Mouse (Mus musculus) neural tube, embryonic 14.5 days (tissue): Measurements from ENCODE around the gene Gm38431. TPM values are rescaled to one million over a fixed set of nuclear protein-coding genes. Genes with fewer than 3 reads are reported as not detected.

Experiments
- ATAC-seq: fragments of 200-750 bp; cut with Nextera tagmentation; 2 replicates; pipeline ENCODE4 v1.8.0; 2017; ENCODE audit warnings: low read depth, mild to moderate bottlenecking, moderate TSS enrichment, moderate library complexity
- H3K27ac ChIP-seq: fragments of 300-500 bp; sonication (generic); 2 replicates; pipeline ENCODE4 v1.5.1; 2014; ENCODE audit warnings: low read depth, mild to moderate bottlenecking, control low read depth, low read length, moderate library complexity, mixed read lengths
- H3K27me3 ChIP-seq: fragments of 300-500 bp; sonication (generic); 2 replicates; pipeline ENCODE4 v1.6.1; 2014; ENCODE audit warnings: low read length; ENCODE audit not compliant: control insufficient read depth, insufficient read depth
- H3K36me3 ChIP-seq: fragments of 300-500 bp; sonication (generic); 2 replicates; pipeline ENCODE4 v1.6.1; 2014; ENCODE audit warnings: low read length, mixed read lengths; ENCODE audit not compliant: control insufficient read depth, insufficient read depth
- H3K4me1 ChIP-seq: fragments of 300-500 bp; sonication (generic); 2 replicates; pipeline ENCODE4 v1.6.1; 2014; ENCODE audit warnings: low read length; ENCODE audit not compliant: control insufficient read depth, insufficient read depth
- H3K4me2 ChIP-seq: fragments of 300-500 bp; sonication (generic); 2 replicates; pipeline ENCODE4 v1.6.1; 2014; ENCODE audit warnings: mild to moderate bottlenecking, low read depth, low read length, control low read depth
- H3K4me3 ChIP-seq: fragments of 300-500 bp; sonication (generic); 2 replicates; pipeline ENCODE4 v1.5.1; 2014; ENCODE audit warnings: low read depth, low read length, control low read depth, mixed read lengths
- H3K9ac ChIP-seq: fragments of 300-500 bp; sonication (generic); replicated peaks from 2 replicates; pipeline ENCODE4 v1.6.1; 2014; ENCODE audit warnings: low read depth, mild to moderate bottlenecking, control low read depth, low read length, mixed read lengths
- H3K9me3 ChIP-seq: fragments of 300-500 bp; sonication (generic); 2 replicates; pipeline ENCODE4 v1.6.1; 2016; ENCODE audit warnings: low read length; ENCODE audit not compliant: control insufficient read depth
- WGBS: fragments of 180-500 bp; shearing (Covaris S2); extraction: QIAGEN DNeasy Blood & Tissue Kit; methylation state at CpG from one replicate; pipeline ENCODE4 v1.1.7; 2014; 5-methylcytosine and 5-hydroxymethylcytosine counted together
- polyA plus RNA-seq: library from polyadenylated mRNA; unstranded; fragments of >200 nt; fragmentation: Nextera tagmentation; extraction: Ambion mirVana; gene quantifications from 2 replicates; pipeline ENCODE4 v1.2.1, GENCODE M21; 2014

Gm38431 gene
- polyA plus RNA-seq, 1 experiment from 2014 or later, result 0.88 TPM

DNA sequence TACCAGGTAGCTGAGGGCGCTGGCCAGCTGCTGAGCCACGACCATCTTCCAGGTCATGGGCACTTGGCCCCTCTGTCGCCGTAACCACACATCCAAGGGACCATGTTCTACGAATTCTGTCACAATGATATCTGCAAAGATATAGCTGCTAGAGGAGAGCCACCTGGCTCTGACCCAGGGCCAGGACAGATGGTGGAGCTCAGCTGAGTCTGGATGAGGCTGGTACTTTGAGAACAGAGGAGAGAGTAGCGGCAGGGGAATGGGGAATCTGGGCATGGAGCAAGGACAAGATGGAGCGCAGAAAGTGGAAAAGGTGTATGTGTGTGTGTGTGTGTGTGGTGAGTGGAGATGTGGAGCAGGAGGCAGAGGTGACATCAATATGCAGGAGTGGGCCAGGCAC, 22.4 kb upstream of the Gm38431 start:
- no peak overlapping the region for H3K4me2 ChIP-seq
- no peak overlapping the region for H3K27ac ChIP-seq
- H3K27me3 ChIP-seq, result no peaks in the 10 kb centered on the region
- no peak overlapping the region for H3K4me3 ChIP-seq
- H3K9me3 ChIP-seq, result no peaks in the 10 kb centered on the region
- ATAC-seq, result no peak
- H3K4me1 ChIP-seq, result no peaks in the 10 kb centered on the region
- H3K9ac ChIP-seq, result no peak overlapping the region
- WGBS, result 92% methylated on average over 7 of the region's 7 CpGs
- H3K36me3 ChIP-seq, result 0 out of 2 replicates have a peak, but pooled peaks cover 3% of the 10 kb centered on the region

DNA sequence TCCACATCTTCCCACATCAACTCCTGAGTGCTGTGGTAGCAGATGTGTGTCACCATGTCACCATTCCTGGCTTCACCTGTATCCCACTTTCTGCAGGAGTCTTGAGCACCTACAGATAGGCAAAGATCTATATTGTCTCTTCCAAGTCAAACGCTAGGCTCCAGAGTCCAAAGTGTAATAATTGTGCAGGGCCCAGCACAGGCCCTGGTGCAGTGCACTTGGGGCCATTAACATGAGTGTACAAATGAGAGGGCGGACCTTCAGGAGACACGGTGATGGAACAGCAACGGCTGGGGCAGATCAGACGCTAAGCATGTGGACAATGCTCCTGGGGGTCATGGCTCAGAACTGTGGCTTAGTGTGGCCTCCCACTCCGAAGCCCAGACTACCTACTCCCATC, 22.0 kb upstream of the Gm38431 start:
- WGBS, result 91% methylated on average over 6 of the region's 6 CpGs
- H3K4me3 ChIP-seq, result no peak overlapping the region
- no peak overlapping the region for H3K9ac ChIP-seq
- H3K27me3 ChIP-seq, result no peaks in the 10 kb centered on the region
- H3K9me3 ChIP-seq, result no peaks in the 10 kb centered on the region
- no peak for ATAC-seq
- 0 out of 2 replicates have a peak, but pooled peaks cover 3% of the 10 kb centered on the region for H3K36me3 ChIP-seq
- H3K4me1 ChIP-seq, result no peaks in the 10 kb centered on the region
- H3K27ac ChIP-seq, result no peak overlapping the region
- no peak overlapping the region for H3K4me2 ChIP-seq

DNA sequence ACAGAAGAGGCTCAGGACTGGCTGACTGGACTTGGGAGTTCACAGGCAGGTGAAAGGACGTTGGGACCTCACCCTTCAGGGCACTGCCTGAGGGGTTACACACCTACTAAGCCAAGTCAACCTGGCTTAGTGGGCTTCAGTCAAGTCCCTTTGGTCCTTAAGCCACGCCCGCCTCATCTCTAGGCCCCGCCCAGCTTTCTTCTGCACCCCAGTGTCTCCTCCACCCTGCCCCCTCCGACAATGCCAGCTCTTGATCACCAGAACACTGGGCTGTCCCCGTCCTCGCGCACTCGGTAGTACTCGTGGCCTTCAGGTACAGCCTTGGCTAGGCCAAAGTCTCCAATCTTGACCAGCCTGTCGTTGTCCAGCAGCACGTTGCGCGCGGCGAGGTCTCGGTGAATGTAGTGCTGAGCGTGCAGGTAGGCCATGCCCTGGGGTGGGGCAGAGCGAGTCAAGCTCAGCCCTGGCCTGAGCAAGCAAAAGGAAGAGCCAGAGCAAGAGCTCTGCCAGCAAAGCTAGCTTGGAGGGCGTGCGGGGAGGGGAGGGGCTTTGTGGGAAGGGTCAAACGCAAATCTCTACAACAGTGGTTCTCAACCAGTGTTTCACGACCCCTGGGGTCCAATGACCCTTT, 15.9 kb upstream of the Gm38431 start:
- 38% methylated on average over 23 of the region's 23 CpGs for WGBS
- Histone ChIP-seq H3K9ac (no peak overlapping the region), H3K9me3 (no peaks in the 10 kb centered on the region)

DNA sequence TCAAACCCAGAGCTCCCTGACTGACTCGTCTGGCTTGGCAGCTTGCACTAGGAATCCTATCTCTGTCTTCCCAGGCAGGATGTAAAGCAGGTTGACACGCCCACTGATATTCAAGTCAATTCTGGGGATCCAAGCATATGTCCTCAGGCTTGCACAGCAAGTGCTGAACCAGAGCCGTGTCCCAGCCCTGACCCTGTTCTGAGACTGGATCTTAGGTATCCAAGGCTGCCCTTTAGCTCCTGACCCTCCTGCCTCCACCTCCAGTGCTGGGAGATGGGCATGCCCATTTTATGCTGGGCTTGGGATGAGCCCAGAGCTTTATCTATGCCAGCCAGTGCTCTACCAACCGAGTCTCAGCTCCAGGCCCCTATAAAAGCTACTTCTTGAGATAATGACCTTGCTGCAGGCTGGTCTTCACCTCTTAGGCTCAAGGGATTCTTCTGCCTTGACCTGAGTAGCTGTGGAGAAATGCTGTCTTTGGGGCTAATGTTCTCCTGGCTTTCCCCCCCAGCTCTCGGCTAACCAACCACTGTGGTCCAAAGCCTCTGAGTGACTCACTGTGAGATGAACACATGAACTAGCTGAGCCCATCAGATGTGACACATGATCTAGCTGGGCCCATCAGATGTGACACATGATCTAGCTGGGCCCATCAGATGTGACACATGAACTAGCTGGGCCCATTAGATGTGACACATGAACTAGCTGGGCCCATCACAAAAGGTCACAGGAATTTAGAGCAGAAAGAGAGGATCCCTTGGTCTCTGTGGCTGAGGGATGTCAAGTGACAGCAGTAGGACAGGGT, 14.2 kb upstream of the Gm38431 start:
- Histone ChIP-seq H3K27ac (no peak overlapping the region), H3K4me3 (no peak overlapping the region), H3K9me3 (no peaks in the 10 kb centered on the region), H3K36me3 (no peaks in the 10 kb centered on the region), H3K27me3 (no peaks in the 10 kb centered on the region), H3K9ac (no peak overlapping the region), H3K4me2 (no peak overlapping the region), H3K4me1 (no peaks in the 10 kb centered on the region)
- 83% methylated on average over 5 of the region's 5 CpGs for WGBS
- ATAC-seq, result no peak

More for the DNA sequence above, 15.9 kb upstream of the Gm38431 start:
- no peak overlapping the region for H3K4me3 ChIP-seq
- ATAC-seq, result no peak
- no peaks in the 10 kb centered on the region for H3K36me3 ChIP-seq
- no peaks in the 10 kb centered on the region for H3K27me3 ChIP-seq
- no peak overlapping the region for H3K27ac ChIP-seq
- H3K4me2 ChIP-seq, result no peak overlapping the region
- H3K4me1 ChIP-seq, result no peaks in the 10 kb centered on the region

DNA sequence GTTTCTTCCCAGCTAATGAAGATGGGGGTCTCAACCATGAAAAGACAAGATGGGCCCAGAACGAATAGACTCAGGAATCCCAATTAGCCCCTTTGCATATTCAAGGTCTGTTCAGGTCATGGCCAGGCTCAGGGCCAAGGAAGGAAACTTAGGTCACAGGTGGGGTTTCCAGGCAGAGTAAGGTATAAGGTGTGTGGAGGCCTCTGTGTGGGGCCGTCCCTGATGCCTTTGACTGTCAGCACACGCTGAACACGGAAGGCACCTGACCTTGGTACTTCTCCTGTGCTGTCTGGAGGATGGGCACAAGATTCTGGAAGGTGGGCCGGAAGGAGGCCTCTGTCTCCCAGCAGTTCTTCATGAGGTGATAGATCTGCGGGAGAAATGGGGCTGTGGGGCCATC, 13.0 kb upstream of the Gm38431 start:
- Histone ChIP-seq H3K27me3 (no peaks in the 10 kb centered on the region), H3K4me3 (no peak overlapping the region), H3K4me2 (no peak overlapping the region), H3K4me1 (no peaks in the 10 kb centered on the region), H3K9me3 (no peaks in the 10 kb centered on the region), H3K27ac (no peak overlapping the region), H3K9ac (no peak overlapping the region), H3K36me3 (no peaks in the 10 kb centered on the region)
- 84% methylated on average over 6 of the region's 6 CpGs for WGBS
- no peak for ATAC-seq

DNA sequence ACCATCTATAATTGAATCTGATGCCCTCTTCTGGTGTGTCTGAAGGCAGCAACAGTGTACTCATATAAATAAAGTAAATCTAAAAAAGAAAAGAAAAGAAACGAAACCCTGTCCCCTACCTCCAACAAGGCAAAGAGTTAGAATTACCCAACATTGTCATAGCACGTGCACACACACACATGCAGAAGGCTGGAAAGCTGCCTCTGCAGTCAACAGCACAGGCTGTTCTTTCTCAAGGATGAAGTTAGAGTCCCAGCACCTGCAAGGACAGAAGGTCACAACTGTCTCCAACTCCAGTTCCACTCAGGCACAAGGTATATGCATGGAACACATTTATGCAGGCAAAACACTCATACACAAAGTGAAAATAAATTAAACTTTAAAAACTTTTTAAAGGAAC, 10.3 kb upstream of the Gm38431 start:
- no peak overlapping the region for H3K4me2 ChIP-seq
- no peaks in the 10 kb centered on the region for H3K27me3 ChIP-seq
- H3K36me3 ChIP-seq, result no peaks in the 10 kb centered on the region
- H3K9ac ChIP-seq, result no peak overlapping the region
- WGBS, result 92% methylated on average over 2 of the region's 2 CpGs
- H3K27ac ChIP-seq, result no peak overlapping the region
- H3K9me3 ChIP-seq, result no peaks in the 10 kb centered on the region
- H3K4me1 ChIP-seq, result no peaks in the 10 kb centered on the region
- H3K4me3 ChIP-seq, result no peak overlapping the region
- no peak for ATAC-seq

DNA sequence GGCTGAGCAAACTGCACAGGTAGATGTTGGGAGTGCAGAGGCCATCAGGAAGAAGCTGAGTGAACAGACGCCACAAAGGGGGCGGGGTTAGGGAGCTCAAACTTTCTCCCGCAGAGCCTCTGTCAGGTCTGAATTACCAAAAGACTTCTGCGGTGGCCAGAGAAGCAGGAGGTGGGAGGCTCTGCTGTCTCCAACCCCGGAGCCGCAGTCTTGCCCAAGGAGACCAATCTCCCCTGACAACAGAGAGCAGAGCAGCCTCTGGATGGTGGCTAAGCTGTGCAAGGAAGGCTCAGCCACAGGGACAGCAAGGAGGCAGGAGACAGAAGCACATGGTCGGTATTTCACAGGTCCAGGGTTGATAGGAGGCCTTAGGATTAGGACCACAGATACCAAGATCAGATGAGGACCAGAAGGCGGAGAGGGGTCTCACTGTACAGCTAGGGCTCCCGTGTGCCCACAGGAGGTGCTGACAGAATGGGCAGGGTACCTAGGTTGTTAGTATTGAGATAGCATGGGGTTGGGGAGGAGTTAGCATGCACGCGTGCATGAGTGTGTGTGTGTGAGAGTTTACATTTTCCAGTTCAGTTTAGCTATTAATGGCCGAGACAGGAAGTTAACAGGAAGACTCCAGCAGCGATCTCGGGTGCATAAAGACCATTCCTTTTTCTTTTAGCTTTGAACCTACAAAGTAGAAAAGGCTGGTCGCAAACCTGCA, 8.8 kb upstream of the Gm38431 start:
- no peak overlapping the region for H3K4me2 ChIP-seq
- no peaks in the 10 kb centered on the region for H3K27me3 ChIP-seq
- H3K4me3 ChIP-seq, result no peak overlapping the region
- ATAC-seq, result no peak
- H3K9me3 ChIP-seq, result no peaks in the 10 kb centered on the region
- 53% methylated on average over 15 of the region's 15 CpGs for WGBS
- no peak overlapping the region for H3K27ac ChIP-seq
- no peaks in the 10 kb centered on the region for H3K4me1 ChIP-seq
- no peak overlapping the region for H3K9ac ChIP-seq
- no peaks in the 10 kb centered on the region for H3K36me3 ChIP-seq

DNA sequence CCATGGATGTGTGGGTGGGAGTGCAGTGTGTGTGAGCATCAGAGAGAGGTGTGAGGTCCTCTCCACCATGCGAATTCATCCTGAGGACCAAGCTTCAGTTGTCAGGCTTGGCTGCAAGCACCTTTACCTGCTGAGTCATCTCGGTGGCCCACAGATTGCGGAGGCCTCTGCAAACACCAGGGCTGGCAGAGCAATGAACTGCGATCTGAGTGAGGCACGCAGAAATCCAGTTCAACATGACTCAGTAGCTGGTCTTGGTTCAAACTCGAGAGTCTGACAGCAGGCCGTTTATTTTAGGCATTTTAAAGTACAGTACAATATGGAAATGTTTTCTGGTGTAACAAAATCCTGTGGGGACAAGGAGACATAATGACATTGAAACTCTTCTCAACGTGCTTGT, 6.0 kb upstream of the Gm38431 start:
- 89% methylated on average over 8 of the region's 8 CpGs for WGBS
- H3K4me3 ChIP-seq, result no peak overlapping the region
- ATAC-seq, result no peak
- no peak overlapping the region for H3K9ac ChIP-seq
- H3K27me3 ChIP-seq, result no peaks in the 10 kb centered on the region
- no peak overlapping the region for H3K4me2 ChIP-seq
- H3K9me3 ChIP-seq, result no peaks in the 10 kb centered on the region
- no peak overlapping the region for H3K27ac ChIP-seq
- no peaks in the 10 kb centered on the region for H3K4me1 ChIP-seq
- no peaks in the 10 kb centered on the region for H3K36me3 ChIP-seq

DNA sequence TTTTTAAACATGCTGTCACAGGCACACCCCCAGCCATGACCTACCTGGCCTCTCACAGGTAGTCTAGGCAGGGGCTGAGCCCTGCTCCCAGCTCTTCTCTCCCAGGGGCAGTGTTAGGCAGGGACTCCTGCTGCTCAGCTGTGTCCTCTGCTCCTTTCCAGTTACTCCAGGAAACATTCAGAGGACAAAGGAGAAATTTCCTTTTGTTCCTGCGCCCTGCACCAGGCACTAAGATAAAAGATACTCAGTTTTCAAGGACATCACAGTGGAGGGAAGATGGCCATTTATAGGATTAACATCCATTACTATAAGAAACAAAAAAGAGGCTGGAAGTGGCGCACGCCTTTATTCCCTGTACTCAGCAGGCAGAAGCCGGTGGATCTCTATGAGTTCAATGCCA, 4.2 kb upstream of the Gm38431 start:
- Histone ChIP-seq H3K36me3 (no peaks in the 10 kb centered on the region), H3K9me3 (no peaks in the 10 kb centered on the region), H3K27ac (no peak overlapping the region), H3K4me3 (no peak overlapping the region), H3K27me3 (no peaks in the 10 kb centered on the region), H3K4me2 (no peak overlapping the region), H3K9ac (no peak overlapping the region), H3K4me1 (peaks cover under 1% of the 10 kb centered on the region)
- WGBS, result 85% methylated on average over 4 of the region's 4 CpGs
- no peak for ATAC-seq
